Mouse (Mus musculus) layer of hippocampus, adult 11-12 months (tissue): ENCODE measurements at regions not wholly inside any gene's neighbourhood (a gene's known extent, or its start where the extent isn't known, plus 50 kb on each side); places are given as distances from the start of the nearest gene placed in this dataset.

ENCODE experiments used
- DNase-seq: peaks from one replicate; pipeline ENCODE4 v3.0.0; 2022; ENCODE audit warnings: low spot score

DNA sequence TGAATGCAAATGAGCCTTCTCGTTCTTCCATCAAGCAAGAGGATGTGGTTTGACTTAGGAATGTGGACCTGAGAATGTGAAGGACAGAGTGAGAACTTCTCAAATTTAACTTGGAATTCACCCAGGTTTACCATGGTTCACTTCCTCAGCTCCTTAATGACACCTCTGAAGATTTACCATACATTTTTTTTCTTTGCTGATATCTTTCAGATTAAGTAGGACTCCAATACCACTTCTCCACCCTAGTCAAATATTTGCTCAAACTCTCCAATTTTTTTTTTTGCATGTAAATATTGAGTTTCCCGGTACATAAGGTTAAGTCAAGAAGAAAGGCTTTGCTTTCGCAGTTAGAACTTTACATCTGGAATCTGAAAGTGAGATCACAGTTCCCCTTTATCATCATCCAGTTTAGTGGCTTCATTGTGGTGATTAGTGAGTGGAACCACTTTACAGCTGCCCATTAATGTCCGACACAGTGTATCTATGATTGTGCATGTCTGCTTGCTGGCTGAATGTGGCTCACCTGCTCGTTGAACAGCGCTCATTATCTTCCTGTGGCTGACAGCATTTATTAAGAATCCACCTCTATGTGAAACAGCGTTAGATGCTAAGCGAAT, 446.0 kb upstream of the Adam34 start:
- DNase-seq, result no peak

DNA sequence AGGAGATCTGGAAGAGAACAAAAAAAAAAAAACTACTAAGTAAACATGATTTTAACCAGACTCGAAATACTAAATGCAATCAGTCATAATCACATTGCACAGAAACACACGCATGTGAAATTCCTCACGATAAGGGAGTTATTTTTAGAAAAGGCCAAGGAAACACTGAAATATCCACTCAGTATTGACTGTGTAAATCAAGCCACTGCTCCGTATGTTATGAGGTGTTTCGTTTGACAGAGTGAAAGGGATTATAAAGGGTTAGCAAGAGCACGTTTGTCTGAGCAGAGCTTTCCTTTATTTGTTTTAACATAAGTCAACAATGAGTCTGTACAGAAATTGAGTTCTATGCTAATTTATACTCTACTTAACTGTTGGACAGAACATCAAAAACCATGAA, 455.3 kb upstream of the Adam34 start:
- no peak for DNase-seq

DNA sequence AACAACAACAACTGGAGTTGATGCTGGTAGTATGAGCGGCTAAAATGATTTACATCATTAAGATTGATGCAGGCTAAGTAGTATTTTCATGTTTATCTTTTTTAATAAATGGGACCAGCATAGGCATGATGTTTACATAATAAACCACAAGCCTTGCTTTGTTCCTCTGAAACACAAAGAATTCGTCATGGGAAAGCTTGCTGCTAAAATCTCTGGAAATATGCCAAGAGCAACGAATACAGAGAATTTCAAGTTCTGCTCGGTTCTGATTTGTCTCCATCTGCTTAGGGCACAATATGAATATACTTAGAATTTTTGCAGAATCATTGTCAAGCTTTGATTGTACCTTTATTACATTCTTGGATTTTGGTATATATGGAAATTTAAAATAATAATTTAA, 467.2 kb upstream of the Adam34 start:
- peak; percentile 3 for DNase-seq

DNA sequence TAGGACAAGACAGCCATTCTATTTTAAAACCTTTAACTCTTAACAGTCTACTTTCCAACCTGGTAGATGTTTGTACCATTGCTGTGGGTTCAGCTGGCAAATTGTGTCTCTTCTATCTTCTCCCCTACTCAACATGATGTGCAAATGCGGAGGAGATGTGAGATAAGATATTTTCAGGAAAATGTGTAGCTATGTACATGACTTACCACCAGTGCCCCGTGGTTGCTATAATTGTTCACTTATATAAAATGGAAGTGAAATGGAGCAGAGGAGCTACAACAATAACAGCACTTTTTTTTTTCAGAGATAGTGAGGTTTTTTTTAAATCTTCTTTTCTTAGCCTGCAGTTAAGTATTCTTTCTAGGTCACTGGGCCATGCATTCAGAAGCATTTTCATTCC, 492.4 kb upstream of the Adam34 start:
- DNase-seq, result no peak

DNA sequence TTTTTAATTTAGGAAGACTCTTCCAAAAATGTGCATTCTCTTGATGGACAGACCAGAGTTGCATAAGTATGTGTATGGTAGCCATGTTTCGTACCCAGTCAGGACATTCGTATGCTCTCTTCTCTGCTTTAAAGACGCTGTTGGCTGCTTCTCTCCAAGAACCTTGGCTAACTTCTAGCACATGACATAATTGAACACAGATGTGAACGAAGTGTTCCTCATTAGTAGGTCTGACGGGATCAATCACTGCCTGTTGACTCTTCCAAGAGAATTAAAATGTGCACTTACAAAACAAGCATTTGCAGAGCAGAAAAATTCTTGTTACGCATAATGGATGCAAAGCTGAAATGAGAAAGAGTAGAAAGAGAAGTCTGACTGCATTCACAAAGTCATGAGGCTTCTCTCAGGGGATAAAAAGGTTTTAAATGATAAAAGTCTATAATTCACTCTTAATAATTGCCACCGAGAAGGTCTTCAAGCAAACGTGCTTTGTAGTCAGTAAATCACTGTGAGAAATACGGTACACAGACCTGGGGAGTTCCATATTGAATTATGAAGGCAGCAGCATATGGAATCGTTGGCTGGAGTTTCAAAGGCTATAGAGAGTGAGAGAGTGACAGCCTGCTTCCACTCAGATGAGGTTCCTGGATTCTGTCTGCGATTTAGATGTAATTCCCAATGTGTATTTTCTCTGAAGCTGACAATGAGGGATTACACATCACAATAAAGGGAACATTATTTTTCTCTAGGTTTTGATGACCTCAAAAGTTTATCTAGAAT, 496.7 kb upstream of the Adam34 start:
- DNase-seq, result no peak

DNA sequence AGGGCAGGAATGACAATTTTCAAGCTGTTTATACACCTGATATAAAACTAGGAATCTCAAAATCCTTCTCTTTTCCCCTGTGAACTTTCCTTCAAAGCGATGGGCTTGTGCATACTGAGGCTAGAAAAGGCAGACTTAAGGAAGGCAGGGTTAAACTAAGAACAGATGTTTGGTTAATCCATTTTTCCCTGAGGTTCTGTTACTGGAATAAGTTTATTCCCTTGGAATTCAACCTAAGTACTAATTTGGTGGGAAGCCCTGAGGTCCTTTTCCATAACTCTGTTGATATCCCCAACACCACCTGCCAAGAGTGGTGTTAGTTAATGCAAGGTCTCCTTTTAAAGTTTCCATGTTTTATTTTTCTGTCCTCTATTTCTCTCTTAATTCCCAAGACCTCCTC, 512.5 kb upstream of the Adam34 start:
- no peak for DNase-seq

DNA sequence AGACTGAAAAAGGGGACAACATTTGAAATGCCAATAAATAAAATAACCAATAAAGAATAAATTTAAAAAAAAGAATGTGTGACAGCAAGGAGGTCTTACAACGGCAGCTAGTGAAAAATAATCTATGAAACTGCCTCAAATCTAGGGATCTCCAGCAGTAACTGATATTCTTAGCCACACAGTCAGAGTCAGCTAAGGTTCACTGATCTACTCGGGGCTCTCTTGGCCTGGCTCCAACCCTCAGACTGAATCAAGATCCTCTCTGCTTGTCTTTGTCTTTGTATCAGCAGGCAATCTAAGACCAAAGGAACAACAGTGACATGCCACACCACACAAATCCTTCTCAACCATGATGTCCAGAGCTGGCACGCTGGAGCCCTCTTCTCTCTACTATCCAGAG, 542.5 kb upstream of the Adam34 start:
- no peak for DNase-seq

DNA sequence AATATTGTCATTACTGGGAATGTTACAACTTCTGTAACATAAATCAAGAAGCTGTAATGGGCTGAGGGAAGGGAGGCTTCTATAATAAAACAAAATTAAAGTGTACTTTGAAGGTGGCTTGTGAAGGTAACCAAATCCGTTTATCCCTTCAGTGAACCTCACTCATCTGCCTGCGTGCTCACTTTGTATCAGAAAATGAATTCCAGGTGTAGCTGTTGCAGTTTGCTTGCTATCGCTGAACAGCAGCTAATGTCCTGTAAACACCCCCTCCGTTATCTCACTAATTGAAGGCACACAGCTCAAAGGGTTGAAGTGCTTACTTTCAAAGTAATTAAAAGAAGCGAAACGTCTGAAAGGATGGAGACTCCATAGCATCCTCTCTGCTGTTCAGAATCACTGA, 547.2 kb upstream of the Adam34 start:
- DNase-seq, result no peak

DNA sequence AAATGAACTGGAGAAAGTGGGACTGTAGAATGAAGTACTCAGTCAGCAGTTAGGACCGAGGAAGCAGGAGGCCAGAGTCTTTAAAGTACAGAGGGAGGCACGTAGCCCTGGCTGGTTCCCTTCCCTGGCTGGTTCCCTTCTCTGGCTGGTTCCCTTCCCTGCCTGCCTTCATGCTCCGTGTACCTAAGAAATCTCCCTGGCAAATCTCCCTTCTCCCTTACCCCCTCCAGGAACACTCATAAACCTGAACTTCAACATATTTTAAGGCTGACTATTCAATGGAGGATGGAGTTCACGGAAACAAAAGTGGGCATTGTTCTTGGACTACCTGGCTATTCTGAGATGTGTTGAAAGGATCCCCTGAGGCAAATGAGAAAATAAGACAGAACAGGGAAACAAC, 551.2 kb upstream of the Adam34 start:
- no peak for DNase-seq

DNA sequence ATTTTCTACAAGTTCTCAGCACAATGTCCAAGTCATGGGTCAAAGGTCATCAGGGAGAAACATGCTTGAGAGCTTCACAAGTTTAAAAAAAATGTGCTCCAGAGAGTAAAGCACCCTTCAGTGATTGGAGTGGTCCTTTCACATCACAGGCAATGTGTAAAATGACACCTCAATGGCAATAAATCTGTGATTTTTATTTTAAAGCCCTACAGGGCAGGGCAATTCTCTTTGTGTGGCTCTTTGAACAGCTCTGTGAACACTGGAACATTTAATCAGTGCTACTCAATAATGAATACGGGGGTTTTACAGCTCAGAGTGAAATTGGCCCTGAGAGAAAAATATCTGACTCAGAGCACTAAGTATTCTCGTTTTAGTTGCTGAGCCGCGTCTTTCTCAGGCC, 563.5 kb upstream of the Adam34 start:
- no peak for DNase-seq

DNA sequence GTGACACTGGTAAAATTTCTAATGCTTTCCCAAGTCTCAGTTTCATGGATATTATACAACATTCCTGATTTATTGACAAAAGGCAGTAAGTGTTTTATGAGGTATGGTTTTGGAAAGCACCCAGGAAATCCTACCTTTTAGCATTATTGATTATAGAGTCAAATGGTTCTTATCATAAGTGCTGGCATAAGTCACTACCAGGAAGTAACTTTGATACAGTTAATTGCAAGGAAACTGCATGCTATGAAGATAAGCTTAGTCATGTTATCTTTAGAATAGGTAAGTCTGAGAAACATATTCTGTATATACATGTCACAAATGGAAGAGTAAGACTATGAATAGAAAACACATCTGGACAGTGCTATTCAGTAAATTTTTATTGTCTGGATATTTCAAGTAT, 608.4 kb upstream of the Adam34 start:
- DNase-seq, result no peak

DNA sequence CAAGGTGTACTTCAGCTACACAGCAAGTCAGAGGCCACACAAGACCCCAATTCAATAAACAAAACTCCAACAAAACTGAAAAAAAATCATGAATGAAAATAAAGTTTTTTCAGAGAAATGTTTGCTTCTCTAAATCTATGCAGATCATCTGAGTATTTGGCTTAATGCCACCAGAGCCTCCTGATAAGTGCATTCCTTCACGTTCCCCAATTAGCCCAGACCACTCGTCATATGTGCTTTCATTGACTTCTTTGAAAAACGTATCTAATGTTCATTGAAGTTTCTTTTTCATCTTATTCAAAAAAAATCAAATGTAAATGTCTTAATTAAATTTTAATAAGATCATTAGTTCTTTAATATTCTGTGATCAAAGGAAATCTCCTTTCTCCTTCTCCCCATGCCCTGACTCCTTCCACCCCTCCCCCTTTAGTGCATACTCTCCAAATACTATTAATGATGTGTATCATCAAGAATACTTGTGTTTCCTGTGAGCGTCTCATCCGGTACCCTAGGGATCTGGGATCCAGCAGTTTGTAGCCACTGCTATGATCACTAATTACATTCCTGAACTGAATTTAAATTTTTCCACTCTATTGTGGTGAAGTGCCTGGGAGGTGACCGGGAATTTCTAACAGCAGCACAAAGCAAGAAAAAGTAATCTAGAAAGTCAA, 600.8 kb upstream of the Fat1 start:
- DNase-seq, result no peak

DNA sequence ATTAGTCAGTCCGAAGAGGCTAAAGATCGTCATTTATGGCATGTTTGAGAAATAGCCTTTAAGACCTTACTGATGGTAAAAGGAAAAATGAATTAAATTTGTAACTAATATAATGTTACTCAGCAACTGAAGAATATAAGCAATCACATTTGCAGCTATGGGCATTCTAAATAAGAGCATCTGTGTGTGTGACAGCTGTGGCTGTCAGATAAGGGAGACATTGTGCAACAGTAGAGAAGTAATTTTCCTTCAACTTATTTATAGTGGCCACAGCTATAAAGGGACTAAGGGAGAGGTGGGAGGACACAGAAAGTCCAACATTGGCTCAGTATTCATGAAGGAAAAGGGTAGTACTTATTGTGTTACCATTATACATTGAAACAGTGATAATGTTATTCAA, 591.8 kb upstream of the Fat1 start:
- no peak for DNase-seq

DNA sequence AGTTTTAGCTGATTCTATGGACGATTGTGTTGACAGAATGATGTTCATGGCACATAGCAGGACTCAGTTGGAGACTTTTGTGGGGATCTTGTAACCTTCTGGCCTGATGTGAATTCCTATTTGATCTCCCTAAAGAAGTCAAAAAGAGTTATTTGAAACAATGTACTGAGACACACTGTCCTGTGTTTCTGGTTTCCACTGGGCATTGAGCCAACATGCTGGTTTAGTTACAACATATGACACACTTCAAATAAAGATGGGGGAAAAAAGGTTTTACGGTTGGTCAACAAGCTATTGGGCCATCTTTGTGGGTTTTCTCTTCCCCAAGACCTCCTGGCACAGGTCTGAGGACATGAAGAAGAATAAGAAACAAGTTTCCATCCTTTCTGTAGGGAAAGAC, 591.3 kb upstream of the Fat1 start:
- DNase-seq, result no peak

DNA sequence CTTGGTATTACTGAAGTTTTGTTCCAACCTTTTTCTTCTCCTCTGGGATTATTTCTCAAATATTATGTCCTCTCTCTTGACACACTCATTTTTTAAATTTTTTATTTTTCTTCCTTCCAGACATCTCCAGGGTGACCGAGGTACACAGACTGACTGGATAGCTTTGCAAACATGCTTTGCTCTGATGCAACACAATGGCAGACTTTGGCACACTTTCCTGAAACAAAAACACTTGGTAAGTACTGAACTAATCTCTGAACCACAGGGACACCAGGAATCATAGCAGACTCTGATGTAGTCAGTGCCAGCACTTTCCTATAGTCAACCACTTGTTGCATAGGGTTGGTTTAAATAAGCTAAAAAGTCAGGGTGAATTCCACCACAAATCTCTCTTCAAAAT, 587.8 kb upstream of the Fat1 start:
- no peak for DNase-seq

DNA sequence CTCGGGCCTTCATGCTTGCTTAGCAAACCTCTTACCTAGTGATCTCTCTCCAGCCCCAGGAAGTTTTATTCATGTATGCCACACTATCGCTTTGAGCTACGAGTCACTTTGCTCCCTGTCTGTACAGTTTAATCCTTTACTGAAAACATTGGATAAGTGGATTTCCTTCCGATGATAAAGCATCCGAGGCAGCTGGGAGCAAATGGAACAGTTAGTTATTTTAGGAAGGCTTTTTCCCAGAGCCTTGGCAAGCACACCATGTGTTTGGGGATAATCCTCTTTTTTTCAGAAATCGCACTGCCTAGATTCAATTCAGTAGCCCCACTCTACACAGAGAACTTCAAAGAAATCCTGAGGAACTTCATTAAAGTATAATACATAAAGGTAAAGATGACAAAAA, 561.3 kb upstream of the Fat1 start:
- peak; percentile 11 for DNase-seq

DNA sequence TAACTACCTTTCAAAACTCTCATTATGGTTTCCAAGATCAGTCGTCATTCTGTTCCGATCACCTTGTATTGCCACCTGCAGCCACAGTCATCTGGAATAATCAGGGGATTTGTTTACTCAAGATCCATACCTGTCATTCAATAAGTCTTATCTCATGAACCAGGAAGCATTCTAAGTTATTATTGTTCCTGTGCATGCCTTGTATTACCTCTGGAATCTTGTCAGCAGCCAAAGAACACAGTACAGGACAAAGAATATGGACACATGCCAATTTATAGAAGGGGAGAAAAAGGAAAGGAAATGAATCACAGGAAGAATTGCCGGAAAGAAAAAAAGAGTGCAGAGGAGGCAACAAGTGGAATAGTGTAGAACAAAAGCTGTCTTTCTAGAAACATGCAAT, 557.5 kb upstream of the Fat1 start:
- DNase-seq, result no peak

DNA sequence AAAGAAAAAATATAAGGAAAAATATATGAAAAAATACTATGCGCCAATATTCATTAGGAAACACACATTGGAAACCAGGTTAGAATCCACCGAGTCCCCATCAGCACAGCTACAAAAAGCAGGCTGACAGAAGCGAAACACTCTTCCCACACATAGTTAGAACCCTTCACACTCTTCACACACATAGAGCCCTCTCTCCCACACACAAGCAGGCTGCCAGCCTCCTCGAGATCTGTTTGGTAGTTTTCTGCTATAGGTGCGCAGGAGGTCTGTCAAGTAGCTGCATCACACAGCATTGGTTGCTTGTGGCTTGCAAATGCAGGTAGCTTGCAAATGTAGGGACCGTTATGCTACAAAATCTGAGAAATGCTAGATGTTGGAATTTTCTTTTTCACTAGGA, 526.8 kb upstream of the Fat1 start:
- no peak for DNase-seq

DNA sequence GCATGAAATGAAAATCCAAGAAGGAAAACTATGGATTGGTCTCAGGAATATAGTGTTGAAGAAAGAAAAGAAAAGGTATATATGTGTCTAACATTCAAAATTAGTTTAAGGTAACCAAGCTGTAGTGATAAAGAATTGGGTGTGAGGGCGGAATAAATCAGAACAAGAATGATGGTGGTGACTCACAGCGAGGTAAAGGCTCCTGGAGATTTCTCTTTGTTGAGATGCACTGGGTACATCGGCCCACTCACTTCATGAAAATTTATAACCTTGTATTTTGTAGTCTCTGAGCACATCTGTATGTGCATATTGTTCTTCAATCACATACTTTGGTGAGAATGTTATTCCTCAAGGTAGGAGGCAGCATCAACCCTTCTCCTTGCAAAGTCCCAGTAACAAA, 525.0 kb upstream of the Fat1 start:
- DNase-seq, result no peak

DNA sequence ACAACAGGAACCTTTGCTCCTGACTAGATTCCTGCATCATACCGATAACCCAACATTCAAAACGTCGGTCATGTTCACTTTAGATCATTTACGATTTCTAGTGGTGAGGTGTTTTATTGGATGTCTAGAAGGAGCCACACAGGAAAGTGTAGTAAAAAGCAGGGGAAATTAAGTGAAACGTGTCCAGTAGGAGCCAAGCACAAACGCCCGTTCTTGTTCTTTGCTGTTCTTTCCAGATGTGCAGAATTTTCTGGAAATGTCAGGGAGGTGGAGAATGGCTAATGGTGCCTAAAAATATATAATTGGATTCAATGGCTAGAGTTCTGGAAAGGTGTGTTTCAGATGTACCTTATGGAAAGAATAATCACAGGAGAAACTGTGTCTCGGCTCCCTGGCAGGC, 517.2 kb upstream of the Fat1 start:
- no peak for DNase-seq

DNA sequence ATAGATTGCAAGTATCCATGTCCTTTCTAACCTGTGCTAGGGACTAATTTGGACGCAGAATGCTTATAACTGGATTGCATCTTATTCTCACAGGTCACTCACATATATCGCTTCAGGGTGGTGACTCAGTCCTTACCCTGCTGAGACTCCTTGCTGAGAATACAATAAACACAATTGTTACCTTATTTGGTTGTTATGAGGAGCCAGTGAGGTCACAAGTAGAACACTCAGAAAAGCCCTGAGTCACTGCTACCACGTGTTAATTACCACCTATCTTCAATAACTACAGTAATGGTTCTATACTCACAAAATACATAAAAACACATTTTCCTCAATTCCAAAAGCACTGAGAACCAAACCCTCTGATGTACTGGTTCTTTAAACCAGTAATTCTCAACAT, 479.8 kb upstream of the Fat1 start:
- no peak for DNase-seq

DNA sequence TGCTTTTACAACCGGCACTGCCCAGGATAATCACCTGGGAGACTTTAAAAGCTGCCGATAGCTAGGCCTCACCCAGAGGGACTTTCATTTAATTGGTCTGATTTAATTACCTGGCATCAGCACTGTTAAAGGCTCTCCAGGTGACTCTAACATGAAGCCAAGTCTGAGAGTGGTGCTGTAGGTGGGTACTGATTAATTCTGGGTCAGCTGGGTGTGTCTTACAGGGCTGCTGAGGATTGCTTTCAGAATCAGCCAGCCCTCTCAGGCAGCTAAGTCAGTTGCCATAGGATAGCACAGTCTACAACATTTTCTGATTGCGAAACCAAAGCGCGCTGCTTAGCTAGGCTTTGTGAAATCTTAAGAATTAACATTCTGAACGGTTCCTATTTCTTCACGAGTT, 478.9 kb upstream of the Fat1 start:
- no peak for DNase-seq

DNA sequence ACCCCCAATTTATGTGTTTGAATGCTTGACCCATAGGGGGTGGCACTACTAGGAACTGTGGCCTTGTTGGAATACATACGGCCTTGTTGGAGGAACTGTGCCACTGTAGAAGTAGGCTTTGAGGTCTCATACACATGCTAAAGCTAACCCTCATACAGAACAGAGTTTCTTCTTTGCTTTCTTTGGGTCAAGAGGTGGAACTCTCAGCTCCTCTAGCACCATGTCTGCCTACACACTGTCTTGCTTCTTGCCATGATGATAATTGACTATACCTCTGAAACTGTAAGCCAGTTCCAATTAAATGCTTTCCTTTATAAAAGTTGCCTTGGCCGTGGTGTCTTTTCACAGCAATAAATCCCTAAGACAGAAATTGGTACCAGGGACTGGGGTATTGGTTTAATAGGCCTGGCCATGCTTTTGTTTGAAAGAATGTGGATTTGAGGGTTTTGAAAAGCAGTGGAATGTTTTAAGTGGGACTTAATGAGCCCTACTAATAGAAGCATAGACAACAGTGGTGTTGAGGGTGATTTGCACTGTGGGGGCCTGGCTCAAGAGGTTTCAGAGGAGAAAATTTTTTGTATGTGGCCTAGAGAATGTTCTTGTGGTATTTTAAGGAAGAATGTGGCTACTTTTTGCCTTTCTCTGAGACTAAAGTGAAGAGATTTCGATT, 468.7 kb upstream of the Fat1 start:
- no peak for DNase-seq
